Mouse (Mus musculus): ENCODE results near the gene Tnfrsf21.

- no peak for TF ChIP-seq POLR2A (IDR thresholded peaks at IDR 0.05; ENCODE audit: control insufficient read depth, low read depth, low read length)
- TF ChIP-seq CTCF (IDR thresholded peaks at IDR 0.05; ENCODE audit: control insufficient read depth, insufficient read depth, insufficient replicate concordance, low read depth, low read length), result peak; percentile 45; the same call in 1 of the 2 replicates
Measured at GRCm38 (mm10) chr17:42987692-42988091, 28.7 kb upstream of the Tnfrsf21 start.

Data from testis, adult 2 months (tissue).